Mouse (Mus musculus): Measurements from ENCODE around the gene Anp32b.

GRCm38 (mm10) chr4:46450020-46450518 lies 633 bp upstream of the Anp32b start:
- TF ChIP-seq POLR2A (IDR thresholded peaks at IDR 0.05; ENCODE audit: borderline replicate concordance, low read depth, low read length) (no peak), CTCF (IDR thresholded peaks at IDR 0.05; ENCODE audit: low read depth, low read length) (no peak)

Measured in bone marrow macrophage, adult 2 months (primary cell).